Mouse (Mus musculus) layer of hippocampus, postnatal 10 days (tissue): ENCODE data around the gene Ptpn21. TPM values are rescaled to one million over a fixed set of nuclear protein-coding genes. Genes with fewer than 3 reads are reported as not detected.

Experiments
- DNase-seq, 2 experiments: peaks; one replicate each; pipeline ENCODE4 v3.0.0; 2021; ENCODE audit warnings: low spot score in 2 of 2
- total RNA-seq, 2 experiments: library from RNA; stranded (reverse); gene quantifications; 2 replicates each; pipeline ENCODE4 v1.2.3; 2021

Gene Ptpn21
- total RNA-seq, 2 experiments from 2014 or later, result 5.8 to 7.3 TPM

DNA sequence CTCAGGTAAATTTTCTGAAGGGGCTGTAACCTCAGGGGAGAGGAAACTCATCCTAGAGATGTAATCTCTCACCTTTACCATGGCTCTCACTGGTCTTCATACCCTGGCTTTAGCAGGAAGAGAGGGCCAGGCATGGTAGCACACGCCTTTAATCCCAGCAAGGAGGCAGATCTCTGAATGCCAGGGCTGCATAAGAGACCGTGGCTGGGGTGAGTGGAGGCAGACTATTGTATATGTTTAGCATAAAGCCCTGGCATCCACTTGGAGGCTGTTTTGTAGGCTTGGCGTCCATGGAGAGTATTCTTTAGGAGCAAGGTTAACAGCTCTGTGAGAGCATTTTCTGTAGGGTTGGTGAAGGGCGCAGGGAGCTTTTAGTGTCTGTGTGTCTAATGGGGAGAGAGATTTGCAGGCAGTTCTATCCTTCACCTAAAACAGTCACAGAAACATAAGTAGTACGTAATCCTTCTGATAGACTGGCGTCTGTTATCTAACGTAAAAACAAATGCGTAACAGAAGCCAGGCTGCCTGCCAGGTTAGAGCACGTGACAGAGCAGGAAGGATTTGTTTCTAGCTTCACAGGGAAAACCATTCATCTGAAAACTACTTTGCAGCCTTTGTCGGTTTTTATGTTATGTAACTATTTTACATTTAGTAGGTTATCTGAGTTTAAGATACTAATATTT, 68.9 kb downstream of the Ptpn21 start:
- DNase-seq, result peak; percentile 49 to 60

DNA sequence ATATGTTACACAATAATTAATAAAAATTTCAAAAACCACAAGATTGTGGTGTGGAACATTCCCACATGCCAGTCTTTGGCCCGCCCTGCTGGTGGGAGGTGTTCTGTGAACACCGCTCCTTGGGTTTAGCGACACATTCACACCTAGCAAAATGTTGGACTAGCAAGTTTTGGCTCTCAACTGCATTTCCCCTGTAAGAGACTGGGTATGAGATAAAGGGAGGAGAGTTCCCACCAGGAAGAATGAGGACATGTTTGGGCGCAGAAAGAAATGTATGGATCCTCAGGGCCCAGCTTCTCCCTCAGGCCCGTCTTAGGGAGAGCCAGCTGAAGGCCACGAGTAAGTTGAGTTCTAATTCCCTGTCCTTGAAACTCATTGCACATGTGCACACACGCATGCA, 74.6 kb downstream of the Ptpn21 start:
- no peak for DNase-seq

DNA sequence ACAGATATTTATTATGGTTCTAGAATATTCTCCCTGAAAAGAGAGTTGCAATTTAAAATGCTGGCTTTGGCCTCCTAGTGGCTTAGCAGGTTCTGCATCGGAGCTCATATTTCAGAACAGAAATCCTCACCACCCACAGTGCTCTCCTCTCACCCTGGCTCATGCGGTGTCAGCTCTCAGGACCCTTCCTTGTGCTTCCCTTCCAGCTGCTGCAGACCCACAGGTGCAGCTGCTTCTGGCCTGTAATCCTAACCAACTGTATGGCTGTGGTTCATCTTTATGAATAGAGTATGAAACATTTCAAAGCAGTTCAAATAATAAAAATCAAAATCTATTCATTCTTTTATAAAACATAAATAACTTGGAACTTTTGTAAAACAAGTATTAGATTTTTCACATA, 80.3 kb downstream of the Ptpn21 start:
- no peak for DNase-seq

DNA sequence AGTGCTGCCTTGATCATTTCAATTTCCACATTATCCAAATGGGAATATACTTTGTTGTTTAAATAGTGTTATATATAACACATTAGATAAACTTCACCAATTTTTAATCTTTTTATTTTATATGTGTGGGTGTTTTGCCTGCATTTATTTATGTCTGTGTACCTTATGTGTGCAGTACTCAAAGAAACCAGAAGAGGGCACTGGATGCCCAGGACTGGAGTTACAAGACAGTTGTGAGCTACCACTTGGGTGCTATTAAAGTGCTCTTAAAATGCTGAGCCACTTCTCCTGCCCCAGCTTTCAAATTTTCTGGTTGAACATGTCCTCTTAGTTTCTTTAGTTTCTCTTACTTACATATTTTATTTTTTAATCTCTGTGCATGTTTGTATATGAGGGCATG, 92.4 kb downstream of the Ptpn21 start:
- no peak for DNase-seq

DNA sequence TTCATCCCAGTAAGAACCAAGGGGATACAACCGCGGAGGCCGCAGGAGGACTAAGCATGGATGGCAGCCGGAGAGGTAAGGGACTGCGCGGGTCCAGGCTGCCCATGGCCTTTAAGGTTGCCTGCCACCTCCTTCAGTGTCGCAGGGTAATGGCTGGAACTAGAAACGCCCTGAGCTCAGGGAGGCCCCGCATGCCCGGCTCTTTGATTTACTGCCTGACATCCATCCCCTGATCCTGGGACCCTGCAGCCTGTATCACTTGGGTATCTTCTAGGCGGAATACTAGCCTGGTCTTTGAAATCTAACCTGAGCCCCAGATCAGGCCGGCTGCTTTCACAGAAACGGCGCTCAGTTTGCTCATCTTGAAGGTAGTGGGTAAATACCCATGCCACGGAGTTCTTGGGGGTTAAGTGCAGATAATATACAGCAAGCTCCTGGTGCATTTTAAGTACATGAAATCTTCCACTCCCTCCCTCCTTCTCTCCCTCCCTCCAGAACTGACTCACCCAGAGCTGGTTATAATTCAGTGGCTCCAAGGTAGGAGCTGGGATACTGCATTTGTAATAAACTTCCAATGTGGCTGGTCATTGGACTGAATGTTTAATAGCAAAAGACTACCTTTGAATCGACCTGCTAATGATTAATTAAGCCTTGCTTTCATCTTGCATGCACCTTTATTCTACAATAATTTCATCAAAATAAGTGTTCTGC, 108.8 kb downstream of the Ptpn21 start:
- no peak for DNase-seq

DNA sequence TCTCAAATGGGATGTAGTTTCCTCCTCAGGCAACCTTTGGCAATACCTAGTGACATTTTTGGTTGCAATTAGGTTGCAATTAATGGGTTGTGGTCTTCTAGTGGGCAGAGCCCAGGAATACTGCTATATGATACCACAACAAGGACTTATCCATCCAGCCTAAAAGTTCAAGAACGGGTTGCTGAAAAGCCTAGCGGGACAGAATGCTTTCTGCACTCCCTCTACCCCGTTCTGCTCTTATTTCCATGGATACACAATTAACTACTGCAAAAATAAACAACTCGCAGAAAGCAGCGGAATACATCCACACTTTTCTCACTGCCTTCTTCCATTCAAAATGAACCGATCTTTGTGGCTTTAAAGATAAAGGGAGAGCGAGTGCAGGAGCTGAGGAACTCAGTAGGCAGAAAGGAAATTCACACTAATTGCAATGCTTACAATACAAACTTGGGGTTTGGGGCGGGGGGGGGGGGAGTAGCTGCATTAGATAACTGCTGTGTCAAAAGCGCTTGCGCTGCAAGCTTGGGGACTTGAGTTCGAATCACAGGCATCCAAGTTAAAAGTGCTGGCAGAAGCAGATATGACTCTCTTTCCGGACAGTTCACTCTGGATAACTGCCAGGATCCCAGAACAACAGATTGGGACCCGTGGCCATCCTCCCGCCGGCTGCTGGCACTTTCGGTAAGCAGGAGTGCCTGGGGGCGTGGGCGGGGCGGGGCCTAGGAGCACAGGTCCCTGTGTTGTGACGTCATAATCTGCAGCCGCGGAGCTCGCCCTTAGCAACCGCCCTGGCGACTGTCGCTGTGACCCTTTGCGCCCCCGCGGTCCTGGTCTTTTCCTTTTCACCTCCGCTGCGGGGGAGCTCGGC, 109.6 kb downstream of the Ptpn21 start, which contains the start of gene Spata7:
Spata7 (plus strand) TSS at position 766 of the 868 bp plus-strand sequence.
- DNase-seq, result peak; percentile 80 to 86

Other genes starting within 250 kb of the Ptpn21 start
- gene Kcnk10, start 159.1 kb downstream of the Ptpn21 start, total RNA-seq, result 10 to 100 TPM; 49.7 to 49.9 TPM
- gene Spata7, start 109.2 kb downstream of the Ptpn21 start, total RNA-seq, result 10 to 100 TPM; 31.0 to 34.2 TPM
- gene Zc3h14, start 9.6 kb upstream of the Ptpn21 start, total RNA-seq, result 100 to 1,000 TPM; 103 to 104 TPM
- gene Eml5, start 164.1 kb upstream of the Ptpn21 start, total RNA-seq, result 10 to 100 TPM; 82.0 to 93.5 TPM
- 10 to 100 TPM; 29.6 to 31.7 TPM for gene Ttc8, start 183.2 kb upstream of the Ptpn21 start, total RNA-seq